Mouse (Mus musculus): Measurements from ENCODE around the gene Mef2b. TPM values are rescaled to one million over a fixed set of nuclear protein-coding genes. Genes with fewer than 3 reads are reported as not detected.

Gene Mef2b
- polyA plus RNA-seq, 1 experiment from 2014 or later = 0.11 TPM

DNA sequence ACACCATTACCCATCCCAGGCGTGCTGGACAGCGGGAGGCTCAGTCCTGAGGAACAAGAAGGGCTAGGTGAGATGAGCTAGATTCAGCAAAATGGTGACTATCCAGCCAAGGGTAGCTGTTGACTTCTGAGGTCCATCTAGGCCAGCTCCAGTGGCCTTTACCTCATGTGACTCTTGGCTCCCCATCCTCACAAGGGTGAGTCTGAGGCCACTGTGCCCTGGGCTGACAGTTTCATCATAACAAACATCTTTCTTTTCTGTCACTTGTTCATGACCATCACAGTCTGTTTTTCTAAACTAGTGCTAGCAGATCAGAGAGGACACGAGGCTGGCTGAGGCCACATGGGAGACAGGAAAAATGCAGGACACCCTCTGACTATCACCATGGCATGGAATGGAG is 54.7 kb downstream of the Mef2b start:
- DNase-seq (no peak), ATAC-seq (no peak)
- Histone ChIP-seq H3K27ac (ENCODE audit: low read depth) (peak overlapping the region; percentile 77), H3K4me2 (ENCODE audit: low read depth, low read length) (no peak overlapping the region), H3K9ac (replicated peaks) (no peak overlapping the region; the same call in 1 of the 2 replicates), H3K36me3 (replicated peaks; ENCODE audit: insufficient read depth, low read length) (peaks cover 24% of the 10 kb centered on the region), H3K4me3 (ENCODE audit: low read depth, low read length) (no peak overlapping the region), H3K27me3 (ENCODE audit: insufficient read depth, low read length) (no peaks in the 10 kb centered on the region), H3K9me3 (ENCODE audit: low read length) (no peaks in the 10 kb centered on the region), H3K4me1 (ENCODE audit: insufficient read depth) (peaks cover 22% of the 10 kb centered on the region)
- WGBS (ENCODE audit: insufficient replicate concordance) = 90% methylated on average over 3 of the region's 3 CpGs
- TF ChIP-seq CTCF (IDR thresholded peaks at IDR 0.05; ENCODE audit: low read depth) = no peak
- no peak for TF ChIP-seq EP300 (IDR thresholded peaks at IDR 0.05; ENCODE audit: low read depth)

DNA sequence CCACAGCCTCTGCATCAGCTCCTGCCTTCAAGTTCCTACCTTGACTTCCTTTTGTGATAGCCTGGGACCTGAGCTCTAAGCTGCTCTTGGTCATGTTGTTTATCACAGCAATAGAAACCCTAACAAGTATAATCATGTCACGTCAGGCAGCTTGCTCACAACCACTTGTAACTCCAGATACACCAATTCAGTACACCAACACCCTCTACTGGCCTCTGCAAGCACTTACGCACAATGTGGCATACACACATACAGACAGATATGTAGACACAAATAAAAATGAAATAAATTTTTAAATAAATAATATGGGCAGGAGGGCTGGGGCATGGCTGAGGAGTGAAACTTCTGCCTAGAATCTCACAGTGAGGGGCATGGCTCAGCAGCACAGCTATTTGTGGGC is 56.3 kb downstream of the Mef2b start:
- ATAC-seq = no peak
- no peak for DNase-seq
- H3K9ac ChIP-seq (replicated peaks) = no peak overlapping the region
- TF ChIP-seq EP300 (IDR thresholded peaks at IDR 0.05; ENCODE audit: low read depth) (no peak), CTCF (IDR thresholded peaks at IDR 0.05; ENCODE audit: low read depth) (peak; percentile 50)
- H3K27me3 ChIP-seq (ENCODE audit: insufficient read depth, low read length) = no peaks in the 10 kb centered on the region
- no peak overlapping the region for H3K4me3 ChIP-seq (ENCODE audit: low read depth, low read length)
- no peak overlapping the region for H3K4me2 ChIP-seq (ENCODE audit: low read depth, low read length)
- H3K9me3 ChIP-seq (ENCODE audit: low read length) = no peaks in the 10 kb centered on the region
- H3K36me3 ChIP-seq (replicated peaks; ENCODE audit: insufficient read depth, low read length) = peaks cover 11% of the 10 kb centered on the region
- 73% methylated on average over 2 of the region's 2 CpGs for WGBS (ENCODE audit: insufficient replicate concordance)
- H3K4me1 ChIP-seq (ENCODE audit: insufficient read depth) = peaks cover 34% of the 10 kb centered on the region
- H3K27ac ChIP-seq (ENCODE audit: low read depth) = no peak overlapping the region

DNA sequence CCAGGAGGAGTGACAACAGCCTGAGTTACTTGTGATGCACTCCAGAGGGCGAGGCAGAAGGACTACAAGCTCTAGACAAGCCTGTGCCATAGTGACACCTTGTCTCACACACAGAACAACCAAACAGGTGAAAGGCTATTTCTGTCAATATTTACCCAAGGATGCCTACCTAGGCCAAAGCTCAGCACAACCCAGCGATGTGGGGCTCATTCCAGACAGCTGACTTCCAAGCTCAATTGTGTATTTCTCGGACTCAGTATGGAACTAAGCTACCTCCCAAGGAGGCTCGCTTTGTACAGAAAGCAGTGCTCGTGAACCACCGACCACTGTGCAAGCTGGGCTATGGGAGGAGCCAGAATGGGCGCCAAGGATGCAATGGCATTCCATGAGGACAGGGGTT is 58.1 kb downstream of the Mef2b start:
- Histone ChIP-seq H3K27ac (ENCODE audit: low read depth) (peak overlapping the region; percentile 75), H3K4me1 (ENCODE audit: insufficient read depth) (peaks cover 52% of the 10 kb centered on the region), H3K36me3 (replicated peaks; ENCODE audit: insufficient read depth, low read length) (no peaks in the 10 kb centered on the region), H3K4me2 (ENCODE audit: low read depth, low read length) (peak overlapping the region; percentile 29; the same call in 1 of the 2 replicates), H3K9me3 (ENCODE audit: low read length) (no peaks in the 10 kb centered on the region), H3K27me3 (ENCODE audit: insufficient read depth, low read length) (no peaks in the 10 kb centered on the region), H3K9ac (replicated peaks) (no peak overlapping the region), H3K4me3 (ENCODE audit: low read depth, low read length) (no peak overlapping the region)
- TF ChIP-seq CTCF (IDR thresholded peaks at IDR 0.05; ENCODE audit: low read depth) (no peak), EP300 (IDR thresholded peaks at IDR 0.05; ENCODE audit: low read depth) (0 out of 2 replicates have a peak, but pooled peaks have one; percentile 40)
- ATAC-seq (peak; percentile 30), DNase-seq (no peak)
- 60% methylated on average over 7 of the region's 7 CpGs for WGBS (ENCODE audit: insufficient replicate concordance)

DNA sequence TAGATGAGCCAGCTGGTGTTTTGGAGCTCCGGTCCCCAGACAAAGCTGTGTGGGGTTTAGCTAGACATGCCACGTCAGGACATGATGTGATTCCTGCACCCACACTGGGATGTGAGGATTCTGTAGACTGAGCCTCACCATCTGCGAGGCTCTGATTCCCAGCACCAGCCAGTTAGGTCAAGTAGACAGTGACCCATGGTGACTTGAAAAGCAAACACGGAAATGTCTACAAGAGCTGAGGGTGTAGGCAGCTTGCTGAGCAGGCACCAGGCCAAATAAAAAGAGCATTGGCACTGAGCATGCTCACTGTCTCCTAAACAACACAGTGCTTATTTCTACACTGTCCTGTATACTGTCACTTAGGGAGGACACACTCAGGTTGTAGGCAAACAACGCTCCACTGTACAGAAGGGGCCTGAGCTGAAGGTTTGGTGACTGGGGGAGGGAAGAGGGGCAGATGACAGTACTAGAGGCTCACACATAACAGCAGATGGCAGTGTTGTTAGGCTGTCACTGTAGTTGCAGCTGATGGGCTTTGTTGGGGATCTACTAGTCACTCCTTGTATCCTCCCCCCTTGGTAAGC is 60.7 kb downstream of the Mef2b start:
- ATAC-seq (peak; percentile 55), DNase-seq (peak; percentile 54)
- Histone ChIP-seq H3K27me3 (ENCODE audit: insufficient read depth, low read length) (no peaks in the 10 kb centered on the region), H3K4me3 (ENCODE audit: low read depth, low read length) (no peak overlapping the region), H3K4me1 (ENCODE audit: insufficient read depth) (peaks cover 56% of the 10 kb centered on the region), H3K9ac (replicated peaks) (peak overlapping the region; percentile 6; the same call in 1 of the 2 replicates), H3K4me2 (ENCODE audit: low read depth, low read length) (peak overlapping the region; percentile 23; the same call in 1 of the 2 replicates), H3K36me3 (replicated peaks; ENCODE audit: insufficient read depth, low read length) (no peaks in the 10 kb centered on the region), H3K27ac (ENCODE audit: low read depth) (peak overlapping the region; percentile 77), H3K9me3 (ENCODE audit: low read length) (no peaks in the 10 kb centered on the region)
- WGBS (ENCODE audit: insufficient replicate concordance) = 54% methylated on average over 5 of the region's 5 CpGs
- TF ChIP-seq CTCF (IDR thresholded peaks at IDR 0.05; ENCODE audit: low read depth) (peak; percentile 82), EP300 (IDR thresholded peaks at IDR 0.05; ENCODE audit: low read depth) (no peak)

DNA sequence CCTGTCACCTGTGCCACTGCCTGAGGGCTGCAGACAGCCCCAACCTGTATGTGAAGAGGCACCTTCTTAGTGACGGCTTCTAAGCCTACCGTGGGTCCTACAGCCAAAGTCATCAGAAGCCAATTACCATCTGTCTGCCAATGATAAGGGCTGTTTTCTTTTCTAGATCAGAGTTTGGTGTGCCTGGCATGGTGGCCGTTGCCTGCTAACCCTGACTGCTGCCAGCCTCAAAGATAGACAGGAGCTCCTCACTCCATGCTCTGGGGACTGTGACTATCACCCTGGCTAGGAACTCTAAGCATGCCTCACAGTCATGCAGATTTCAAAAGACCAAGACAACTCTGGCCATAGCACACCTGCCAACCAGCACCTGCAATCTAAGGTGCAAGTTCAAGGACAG is 61.9 kb downstream of the Mef2b start:
- Histone ChIP-seq H3K9me3 (ENCODE audit: low read length) (no peaks in the 10 kb centered on the region), H3K9ac (replicated peaks) (peak overlapping the region; percentile 52), H3K4me2 (ENCODE audit: low read depth, low read length) (peak overlapping the region; percentile 40), H3K36me3 (replicated peaks; ENCODE audit: insufficient read depth, low read length) (no peaks in the 10 kb centered on the region), H3K4me1 (ENCODE audit: insufficient read depth) (peaks cover 55% of the 10 kb centered on the region), H3K27ac (ENCODE audit: low read depth) (peak overlapping the region; percentile 77), H3K27me3 (ENCODE audit: insufficient read depth, low read length) (no peaks in the 10 kb centered on the region), H3K4me3 (ENCODE audit: low read depth, low read length) (no peak overlapping the region)
- ATAC-seq (peak; percentile 76), DNase-seq (peak; percentile 50)
- 56% methylated on average over 3 of the region's 3 CpGs for WGBS (ENCODE audit: insufficient replicate concordance)
- TF ChIP-seq EP300 (IDR thresholded peaks at IDR 0.05; ENCODE audit: low read depth) (peak; percentile 93), CTCF (IDR thresholded peaks at IDR 0.05; ENCODE audit: low read depth) (no peak)

DNA sequence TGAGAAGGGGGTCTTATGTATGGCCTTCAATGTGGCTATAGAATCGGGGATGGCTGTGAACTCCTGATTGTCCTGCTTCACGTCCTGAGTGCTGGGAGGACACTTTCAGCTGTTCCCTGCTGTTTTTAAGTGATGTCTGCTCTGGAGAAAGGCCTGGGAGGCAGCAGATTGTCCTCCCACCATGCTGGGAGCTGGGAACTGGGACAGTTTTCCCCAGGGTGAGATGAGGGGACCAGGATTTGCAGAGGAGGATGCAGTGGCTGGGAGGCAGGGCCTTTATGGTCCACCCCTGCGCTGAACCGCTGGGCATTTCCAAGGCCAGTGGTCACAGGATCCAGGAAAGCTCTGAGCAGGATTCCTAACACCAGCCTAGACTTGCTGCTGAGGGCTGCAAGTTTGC is 63.6 kb downstream of the Mef2b start:
- Histone ChIP-seq H3K4me3 (ENCODE audit: low read depth, low read length) (no peak overlapping the region), H3K9ac (replicated peaks) (no peak overlapping the region), H3K36me3 (replicated peaks; ENCODE audit: insufficient read depth, low read length) (no peaks in the 10 kb centered on the region), H3K4me1 (ENCODE audit: insufficient read depth) (peaks cover 51% of the 10 kb centered on the region), H3K9me3 (ENCODE audit: low read length) (no peaks in the 10 kb centered on the region), H3K27ac (ENCODE audit: low read depth) (no peak overlapping the region), H3K27me3 (ENCODE audit: insufficient read depth, low read length) (no peaks in the 10 kb centered on the region), H3K4me2 (ENCODE audit: low read depth, low read length) (no peak overlapping the region)
- 87% methylated on average over 4 of the region's 4 CpGs for WGBS (ENCODE audit: insufficient replicate concordance)
- TF ChIP-seq CTCF (IDR thresholded peaks at IDR 0.05; ENCODE audit: low read depth) = no peak
- no peak for TF ChIP-seq EP300 (IDR thresholded peaks at IDR 0.05; ENCODE audit: low read depth)
- ATAC-seq (no peak), DNase-seq (no peak)
